Mouse (Mus musculus) heart, embryonic 13.5 days (tissue): Measurements from ENCODE around the gene E2f2. TPM values are rescaled to one million over a fixed set of nuclear protein-coding genes. Genes with fewer than 3 reads are reported as not detected.

Source experiments
- ATAC-seq: fragments of 200-750 bp; cut with Nextera tagmentation; 2 replicates; pipeline ENCODE4 v1.8.0; 2017; ENCODE audit warnings: moderate TSS enrichment; ENCODE audit not compliant: insufficient number of reproducible peaks, low FRiP score, low TSS enrichment; ENCODE audit errors: extremely low read depth
- H3K27ac ChIP-seq: fragments of 300-500 bp; sonication (generic); replicated peaks from 2 replicates; pipeline ENCODE4 v1.5.1; 2015; ENCODE audit warnings: moderate library complexity, mild to moderate bottlenecking, inconsistent platforms
- H3K27me3 ChIP-seq: fragments of 300-500 bp; sonication (generic); replicated peaks from 2 replicates; pipeline ENCODE4 v1.6.1; 2015; ENCODE audit warnings: mild to moderate bottlenecking, inconsistent platforms
- H3K36me3 ChIP-seq: fragments of 300-500 bp; sonication (generic); 2 replicates; pipeline ENCODE4 v1.6.1; 2015; ENCODE audit warnings: mild to moderate bottlenecking, inconsistent platforms
- H3K4me1 ChIP-seq: fragments of 300-500 bp; sonication (generic); 2 replicates; pipeline ENCODE4 v1.6.1; 2015; ENCODE audit warnings: inconsistent platforms
- H3K4me2 ChIP-seq: fragments of 300-500 bp; sonication (generic); 2 replicates; pipeline ENCODE4 v1.6.1; 2015; ENCODE audit warnings: inconsistent platforms, mild to moderate bottlenecking, moderate library complexity
- H3K4me3 ChIP-seq: fragments of 300-500 bp; sonication (generic); 2 replicates; pipeline ENCODE4 v1.5.1; 2015; ENCODE audit warnings: moderate library complexity, mild to moderate bottlenecking, inconsistent platforms
- H3K9ac ChIP-seq: fragments of 300-500 bp; sonication (generic); 2 replicates; pipeline ENCODE4 v1.6.1; 2015; ENCODE audit warnings: inconsistent platforms, mild to moderate bottlenecking, moderate library complexity
- H3K9me3 ChIP-seq: fragments of 300-500 bp; sonication (generic); 2 replicates; pipeline ENCODE4 v1.6.1; 2016; ENCODE audit warnings: inconsistent platforms
- WGBS: fragments of 180-500 bp; shearing (Covaris S2); methylation state at CpG from one replicate; pipeline ENCODE4 v1.1.7; 2015; ENCODE audit warnings: mixed read lengths; 5-methylcytosine and 5-hydroxymethylcytosine counted together
- polyA plus RNA-seq: library from polyadenylated mRNA; unstranded; fragments of >200 nt; fragmentation: Nextera tagmentation; extraction: Ambion mirVana; gene quantifications from 2 replicates; pipeline ENCODE4 v1.2.1, GENCODE M21; 2015

Gene E2f2
- polyA plus RNA-seq, 1 experiment from 2014 or later: 6.6 TPM

GRCm38 (mm10) chr4:136206943-136207342, 34.7 kb downstream of the E2f2 start:
- H3K27ac ChIP-seq: peak overlapping the region; percentile 59; the same call in 1 of the 2 replicates
- H3K9ac ChIP-seq: peak overlapping the region; percentile 88
- peak overlapping the region; percentile 100 for H3K4me2 ChIP-seq
- no peaks in the 10 kb centered on the region for H3K9me3 ChIP-seq
- peaks cover 26% of the 10 kb centered on the region for H3K4me1 ChIP-seq
- no peaks in the 10 kb centered on the region for H3K36me3 ChIP-seq
- H3K27me3 ChIP-seq: peaks cover 27% of the 10 kb centered on the region
- peak overlapping the region; percentile 78 for H3K4me3 ChIP-seq
- WGBS: 13% methylated on average over 6 of the region's 6 CpGs
- no peak for ATAC-seq

GRCm38 (mm10) chr4:136210931-136211330, 38.7 kb downstream of the E2f2 start:
- H3K4me3 ChIP-seq: no peak overlapping the region

GRCm38 (mm10) chr4:136213629-136214028, 41.4 kb downstream of the E2f2 start:
- Histone ChIP-seq H3K4me3 (no peak overlapping the region), H3K9me3 (no peaks in the 10 kb centered on the region), H3K4me1 (peaks cover 21% of the 10 kb centered on the region), H3K9ac (no peak overlapping the region), H3K27ac (no peak overlapping the region), H3K36me3 (no peaks in the 10 kb centered on the region), H3K4me2 (no peak overlapping the region), H3K27me3 (peaks cover 10% of the 10 kb centered on the region)
- no peak for ATAC-seq
- 44% methylated on average over 7 of the region's 7 CpGs for WGBS

More at GRCm38 (mm10) chr4:136210931-136211330, 38.7 kb downstream of the E2f2 start:
- no peak for ATAC-seq
- H3K27me3 ChIP-seq: peaks cover 11% of the 10 kb centered on the region
- H3K9me3 ChIP-seq: no peaks in the 10 kb centered on the region
- H3K9ac ChIP-seq: no peak overlapping the region
- no peaks in the 10 kb centered on the region for H3K36me3 ChIP-seq
- H3K4me1 ChIP-seq: peaks cover 25% of the 10 kb centered on the region
- H3K27ac ChIP-seq: no peak overlapping the region
- 69% methylated on average over 9 of the region's 9 CpGs for WGBS
- no peak overlapping the region for H3K4me2 ChIP-seq

GRCm38 (mm10) chr4:136214828-136215227, 42.6 kb downstream of the E2f2 start:
- H3K27me3 ChIP-seq: peaks cover 14% of the 10 kb centered on the region

GRCm38 (mm10) chr4:136215576-136215975, 43.4 kb downstream of the E2f2 start:
- Histone ChIP-seq H3K4me3 (no peak overlapping the region), H3K27ac (no peak overlapping the region), H3K27me3 (peaks cover 19% of the 10 kb centered on the region), H3K4me1 (peaks cover 33% of the 10 kb centered on the region), H3K9me3 (no peaks in the 10 kb centered on the region), H3K4me2 (no peak overlapping the region), H3K9ac (no peak overlapping the region), H3K36me3 (no peaks in the 10 kb centered on the region)
- no peak for ATAC-seq
- 83% methylated on average over 8 of the region's 8 CpGs for WGBS

More at GRCm38 (mm10) chr4:136214828-136215227, 42.6 kb downstream of the E2f2 start:
- H3K9ac ChIP-seq: no peak overlapping the region
- H3K4me3 ChIP-seq: no peak overlapping the region
- 86% methylated on average over 8 of the region's 8 CpGs for WGBS
- ATAC-seq: no peak
- no peaks in the 10 kb centered on the region for H3K9me3 ChIP-seq
- H3K4me2 ChIP-seq: no peak overlapping the region
- no peak overlapping the region for H3K27ac ChIP-seq
- H3K4me1 ChIP-seq: peaks cover 25% of the 10 kb centered on the region
- no peaks in the 10 kb centered on the region for H3K36me3 ChIP-seq

- 59% methylated on average over 10 of the region's 10 CpGs for WGBS
- no peaks in the 10 kb centered on the region for H3K9me3 ChIP-seq
- peaks cover 35% of the 10 kb centered on the region for H3K4me1 ChIP-seq
- no peak for ATAC-seq
- no peak overlapping the region for H3K27ac ChIP-seq
- peaks cover 19% of the 10 kb centered on the region for H3K27me3 ChIP-seq
- H3K9ac ChIP-seq: no peak overlapping the region
- H3K36me3 ChIP-seq: no peaks in the 10 kb centered on the region
- no peak overlapping the region for H3K4me3 ChIP-seq
- H3K4me2 ChIP-seq: no peak overlapping the region
These were observed 44.9 kb downstream of the E2f2 start for GRCm38 (mm10) chr4:136217063-136217462.

- H3K27ac ChIP-seq: peak overlapping the region; percentile 72
- peak overlapping the region; percentile 57 for H3K9ac ChIP-seq
- H3K27me3 ChIP-seq: peaks cover 19% of the 10 kb centered on the region
- no peak; the same call in 1 of the 2 replicates for ATAC-seq
- no peaks in the 10 kb centered on the region for H3K36me3 ChIP-seq
- no peaks in the 10 kb centered on the region for H3K9me3 ChIP-seq
- H3K4me3 ChIP-seq: peak overlapping the region; percentile 21
- 7% methylated on average over 18 of the region's 18 CpGs for WGBS
- H3K4me1 ChIP-seq: peaks cover 32% of the 10 kb centered on the region
- H3K4me2 ChIP-seq: peak overlapping the region; percentile 64
These were observed 46.5 kb downstream of the E2f2 start for GRCm38 (mm10) chr4:136218595-136219214.

- no peak for ATAC-seq
- 12% methylated on average over 17 of the region's 17 CpGs for WGBS
- H3K27ac ChIP-seq: 0 out of 2 replicates have a peak overlapping the region, but pooled peaks have one; percentile 9
- H3K27me3 ChIP-seq: peaks cover 19% of the 10 kb centered on the region
- peaks cover 35% of the 10 kb centered on the region for H3K4me1 ChIP-seq
- H3K9ac ChIP-seq: peak overlapping the region; percentile 47
- peak overlapping the region; percentile 31 for H3K4me3 ChIP-seq
- peak overlapping the region; percentile 63 for H3K4me2 ChIP-seq
- H3K9me3 ChIP-seq: no peaks in the 10 kb centered on the region
- no peaks in the 10 kb centered on the region for H3K36me3 ChIP-seq
These were observed 48.1 kb downstream of the E2f2 start for GRCm38 (mm10) chr4:136220133-136220775.

GRCm38 (mm10) chr4:136223549-136224239, 51.5 kb downstream of the E2f2 start:
- ATAC-seq: no peak
- no peak overlapping the region for H3K27ac ChIP-seq

GRCm38 (mm10) chr4:136224240-136224559, 52.0 kb downstream of the E2f2 start:
- H3K27ac ChIP-seq: no peak overlapping the region
- no peak overlapping the region for H3K9ac ChIP-seq
- ATAC-seq: no peak
- no peaks in the 10 kb centered on the region for H3K36me3 ChIP-seq
- peaks cover 26% of the 10 kb centered on the region for H3K4me1 ChIP-seq
- no peaks in the 10 kb centered on the region for H3K9me3 ChIP-seq
- no peak overlapping the region for H3K4me3 ChIP-seq
- peaks cover 12% of the 10 kb centered on the region for H3K27me3 ChIP-seq
- H3K4me2 ChIP-seq: no peak overlapping the region
- 67% methylated on average over 5 of the region's 5 CpGs for WGBS

More at GRCm38 (mm10) chr4:136223549-136224239, 51.5 kb downstream of the E2f2 start:
- H3K9ac ChIP-seq: no peak overlapping the region
- 68% methylated on average over 13 of the region's 13 CpGs for WGBS
- no peaks in the 10 kb centered on the region for H3K9me3 ChIP-seq
- H3K4me2 ChIP-seq: no peak overlapping the region
- peaks cover 13% of the 10 kb centered on the region for H3K27me3 ChIP-seq
- no peak overlapping the region for H3K4me3 ChIP-seq
- H3K4me1 ChIP-seq: peaks cover 31% of the 10 kb centered on the region
- no peaks in the 10 kb centered on the region for H3K36me3 ChIP-seq

- Histone ChIP-seq H3K9me3 (no peaks in the 10 kb centered on the region), H3K4me3 (no peak overlapping the region), H3K27me3 (peaks cover 5% of the 10 kb centered on the region; the same call in 1 of the 2 replicates), H3K4me2 (no peak overlapping the region), H3K27ac (no peak overlapping the region), H3K9ac (no peak overlapping the region), H3K36me3 (no peaks in the 10 kb centered on the region), H3K4me1 (peaks cover 19% of the 10 kb centered on the region)
- no peak for ATAC-seq
- 75% methylated on average over 23 of the region's 23 CpGs for WGBS
These were observed 52.7 kb downstream of the E2f2 start for GRCm38 (mm10) chr4:136224677-136225460.
